Mouse (Mus musculus): ENCODE measurements around the gene Vcp. TPM values are rescaled to one million over a fixed set of nuclear protein-coding genes. Genes with fewer than 3 reads are reported as not detected.
A peak's percentile ranks its signal among the peaks of the same experiment; 100 is the strongest.

The Vcp gene
- total RNA-seq, 2 experiments from 2014 or later = 68.3 to 120 TPM

DNA sequence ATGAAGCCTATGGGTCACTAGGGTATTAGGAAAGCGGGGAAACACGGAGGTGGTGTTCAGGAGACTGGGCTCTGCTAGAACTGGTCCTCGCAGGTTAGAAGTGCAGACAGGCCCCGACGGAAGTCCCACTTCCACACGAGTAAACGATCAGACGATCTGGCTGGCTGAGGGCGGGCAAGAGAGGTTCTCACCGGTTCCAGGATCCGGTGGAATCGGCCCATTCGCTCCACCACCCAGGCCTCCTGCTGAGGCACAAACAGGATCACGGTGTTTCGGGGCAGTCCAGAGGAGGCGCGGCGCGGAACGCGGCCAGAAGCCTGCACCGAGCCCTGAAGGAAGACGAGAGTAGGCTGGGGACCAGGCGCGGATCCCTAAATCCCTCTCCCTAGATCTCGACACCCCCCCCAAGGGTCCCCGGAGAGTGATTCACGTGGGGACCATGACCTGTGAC, 30.5 kb upstream of the Vcp start:
- peak; percentile 65 for ATAC-seq (replicated peaks; ENCODE audit: low FRiP score, poor library complexity, severe bottlenecking)

DNA sequence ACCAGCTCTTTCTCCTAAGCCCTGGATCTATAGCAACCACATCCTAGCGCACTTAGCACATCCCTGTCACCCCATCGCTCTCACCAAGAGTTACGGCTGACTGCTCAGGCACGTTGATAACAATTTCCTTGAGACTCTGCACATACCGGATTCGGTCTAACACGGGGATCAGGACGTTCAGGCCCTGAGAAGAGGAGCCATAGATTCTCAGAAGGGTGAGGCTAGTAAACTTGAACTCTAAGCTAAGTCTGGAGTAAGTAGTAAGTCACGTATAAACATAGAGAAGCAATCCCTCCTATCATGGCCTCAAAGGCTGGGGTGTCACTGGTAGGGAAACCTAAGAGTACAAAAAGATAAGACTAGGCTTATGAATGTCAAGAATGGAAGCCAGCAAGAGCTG, 30.0 kb upstream of the Vcp start:
- peak; percentile 11 for ATAC-seq (replicated peaks; ENCODE audit: low FRiP score, poor library complexity, severe bottlenecking)

DNA sequence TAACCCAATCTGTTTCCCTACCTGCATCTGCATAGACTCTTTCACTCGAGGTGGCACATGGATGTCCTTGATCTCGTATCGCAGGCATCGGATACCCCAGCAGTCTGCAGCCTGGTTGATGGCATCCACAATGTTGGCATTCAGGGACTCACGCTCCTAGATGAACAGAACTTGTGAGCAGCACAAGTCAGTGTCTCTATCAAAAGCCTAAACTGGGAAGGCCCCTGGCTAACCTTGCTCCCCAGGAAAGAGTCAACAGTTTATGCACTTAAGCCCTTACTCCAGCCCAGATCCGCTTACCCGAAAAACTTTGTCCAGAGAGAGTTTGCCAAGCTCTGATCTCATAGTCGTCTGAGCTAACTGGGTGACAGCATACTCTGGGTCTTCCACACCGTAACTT, 29.4 kb upstream of the Vcp start:
- no peak for ATAC-seq (replicated peaks; ENCODE audit: low FRiP score, poor library complexity, severe bottlenecking)

DNA sequence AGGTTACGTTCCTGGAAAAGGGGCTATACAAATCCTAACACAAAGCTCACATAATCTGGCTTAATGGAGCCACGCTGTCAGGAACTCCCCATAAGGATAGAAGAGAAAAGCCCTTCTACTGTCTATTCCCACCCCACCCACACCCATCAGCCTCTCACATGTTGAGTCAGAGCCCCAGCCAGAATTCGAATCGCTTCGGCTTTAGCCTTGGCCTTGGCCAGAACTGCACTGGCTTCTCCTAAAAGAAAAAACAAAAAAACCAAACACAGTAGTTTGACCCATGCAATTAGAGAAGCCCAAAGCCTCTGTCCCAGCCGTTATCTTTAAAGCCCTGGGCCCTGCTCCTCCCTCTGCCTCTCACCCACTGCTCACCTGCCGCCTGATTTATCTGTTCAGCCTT, 28.8 kb upstream of the Vcp start:
- no peak for ATAC-seq (replicated peaks; ENCODE audit: low FRiP score, poor library complexity, severe bottlenecking)

- ATAC-seq (replicated peaks; ENCODE audit: low FRiP score, poor library complexity, severe bottlenecking) = peak; percentile 93
Observed at GRCm38 (mm10) chr4:43025084-43025960, 25.0 kb upstream of the Vcp start, which contains the start of gene Pigo. Gene Pigo, minus strand, starts transcription at chr4:43025819.

GRCm38 (mm10) chr4:43024673-43025072, 24.4 kb upstream of the Vcp start:
- no peak for ATAC-seq (replicated peaks; ENCODE audit: low FRiP score, poor library complexity, severe bottlenecking)

GRCm38 (mm10) chr4:43021341-43021740, 21.0 kb upstream of the Vcp start:
- ATAC-seq (replicated peaks; ENCODE audit: low FRiP score, poor library complexity, severe bottlenecking) = no peak

DNA sequence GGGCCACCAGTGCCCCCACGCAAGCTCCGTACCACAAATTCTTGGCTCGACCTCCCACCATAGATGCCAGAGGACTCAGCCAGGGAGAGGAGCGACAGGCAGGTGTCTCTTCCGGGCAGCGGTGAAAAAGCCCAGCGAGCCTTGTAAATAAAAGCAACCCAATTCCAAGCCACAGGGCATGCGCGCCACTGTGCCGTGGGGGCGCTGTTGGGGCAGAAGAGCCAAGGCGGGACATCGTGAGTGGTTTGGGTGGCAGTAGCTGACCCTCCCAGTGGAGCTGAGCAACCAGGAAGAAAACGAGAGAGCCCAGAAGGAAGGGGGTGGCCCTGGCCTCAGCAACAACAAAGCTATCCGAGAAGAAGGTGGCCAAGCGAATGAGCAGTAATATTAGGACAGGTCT, 20.6 kb upstream of the Vcp start:
- no peak for ATAC-seq (replicated peaks; ENCODE audit: low FRiP score, poor library complexity, severe bottlenecking)

- ATAC-seq (replicated peaks; ENCODE audit: low FRiP score, poor library complexity, severe bottlenecking) = no peak
Observed at GRCm38 (mm10) chr4:43019641-43020465, 19.5 kb upstream of the Vcp start.

DNA sequence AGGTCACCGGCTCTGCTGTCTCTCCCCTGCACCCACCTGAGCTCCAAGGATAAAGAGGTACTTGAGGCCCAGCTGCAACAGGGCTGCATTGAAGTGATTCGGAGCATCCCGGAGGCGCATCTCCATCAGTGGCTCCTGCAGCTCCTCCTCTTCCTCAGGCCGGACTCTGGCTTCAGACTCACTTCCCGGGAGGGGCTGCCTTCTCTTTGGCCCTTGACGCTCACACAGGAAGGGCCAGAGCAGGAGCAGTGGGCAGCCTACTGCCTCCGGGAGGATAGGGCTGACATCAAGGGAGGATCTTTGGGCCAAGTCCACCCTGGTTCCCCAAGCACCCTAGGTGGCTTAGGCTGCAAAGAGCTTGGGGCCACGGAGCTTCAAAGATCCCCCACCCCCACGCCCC, 18.9 kb upstream of the Vcp start:
- no peak for ATAC-seq (replicated peaks; ENCODE audit: low FRiP score, poor library complexity, severe bottlenecking)

GRCm38 (mm10) chr4:43018156-43018555, 17.8 kb upstream of the Vcp start:
- no peak for ATAC-seq (replicated peaks; ENCODE audit: low FRiP score, poor library complexity, severe bottlenecking)

DNA sequence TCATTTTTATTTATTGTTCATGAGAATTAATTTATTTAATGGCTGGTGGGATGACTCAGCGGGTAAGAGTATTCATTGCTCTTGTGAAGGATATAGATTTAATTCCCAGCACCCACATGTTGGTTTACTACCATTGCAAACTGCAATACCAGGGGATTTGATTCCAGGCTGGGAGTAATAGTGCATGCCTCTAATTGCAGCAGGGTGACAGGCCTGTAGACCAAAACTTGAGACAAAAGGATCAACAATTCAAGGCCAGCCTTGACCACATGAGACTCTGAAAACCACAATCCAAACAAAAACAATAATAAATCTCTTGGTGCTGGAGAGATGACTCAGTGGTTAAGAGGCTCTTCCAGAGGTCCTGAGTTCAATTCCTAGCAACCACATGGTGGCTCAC, 11.8 kb upstream of the Vcp start:
- no peak for ATAC-seq (replicated peaks; ENCODE audit: low FRiP score, poor library complexity, severe bottlenecking)

DNA sequence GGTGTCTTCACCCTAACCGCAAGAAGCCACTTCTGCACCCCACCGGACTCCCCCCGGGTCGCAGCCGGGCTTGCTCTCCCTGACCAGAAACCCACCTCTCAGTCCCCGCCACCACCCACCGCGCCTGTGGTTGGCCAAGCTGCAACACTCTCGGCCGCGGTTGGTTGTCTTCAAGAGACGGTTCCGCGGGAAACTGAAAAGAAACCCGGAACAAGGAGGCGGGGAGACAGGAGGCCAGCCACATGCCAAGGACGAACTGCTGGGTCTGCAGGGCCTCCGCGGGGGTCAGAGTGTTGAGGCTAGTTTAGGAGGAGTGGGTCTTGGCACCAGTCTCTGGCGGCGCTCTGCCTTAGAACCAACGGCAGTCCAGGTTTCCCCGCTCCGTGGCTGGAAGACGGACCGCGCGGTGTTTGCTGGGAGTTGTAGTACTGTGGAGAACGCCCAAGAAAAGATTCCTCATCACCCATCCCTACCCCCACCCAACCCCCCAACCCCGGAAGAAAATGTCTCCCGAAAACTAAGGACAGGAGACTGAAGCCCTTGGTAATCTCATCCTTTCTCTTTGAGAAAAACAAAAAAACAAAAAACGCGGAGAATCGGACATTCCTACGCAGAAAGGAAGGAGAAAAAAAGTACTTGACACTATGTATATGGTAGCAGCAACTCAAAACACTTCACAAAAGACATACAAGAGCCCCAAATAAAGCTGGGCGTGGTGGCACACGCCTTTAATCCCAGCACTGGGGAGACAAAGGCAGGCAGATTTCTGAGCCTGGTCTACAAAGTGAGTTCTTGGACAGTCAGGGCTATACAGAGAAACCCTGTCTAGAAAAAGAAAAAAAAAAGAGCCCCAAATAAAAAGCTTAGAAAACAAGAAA, 10.1 kb upstream of the Vcp start, which contains the start of gene Fancg:
Gene Fancg (minus strand): TSS at position 346 of the 878 bp plus-strand sequence.
- peak; percentile 90 for ATAC-seq (replicated peaks; ENCODE audit: low FRiP score, poor library complexity, severe bottlenecking)

- ATAC-seq (replicated peaks; ENCODE audit: low FRiP score, poor library complexity, severe bottlenecking) = peak; percentile 70
Observed at GRCm38 (mm10) chr4:43005765-43006164, 5.5 kb upstream of the Vcp start.

DNA sequence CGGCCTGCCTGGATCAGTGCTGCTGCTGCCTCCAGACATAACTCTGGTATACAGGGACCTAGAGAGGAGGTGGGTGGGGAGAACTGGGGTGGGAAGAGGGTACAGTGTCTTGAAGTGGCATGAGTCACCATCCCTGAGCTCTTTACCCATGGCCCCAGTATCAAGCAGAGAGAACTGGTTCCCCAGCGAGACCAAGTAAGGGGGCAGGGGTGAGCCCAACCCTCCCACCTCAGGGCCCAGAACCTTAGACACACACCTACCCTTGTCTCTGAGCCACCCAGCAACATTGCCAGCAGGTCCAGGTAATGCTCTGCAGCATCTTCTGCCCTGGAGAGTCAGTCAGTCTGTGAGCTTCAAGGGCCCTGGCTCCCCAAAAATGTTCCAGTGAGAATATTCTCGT, 4.6 kb upstream of the Vcp start:
- no peak for ATAC-seq (replicated peaks; ENCODE audit: low FRiP score, poor library complexity, severe bottlenecking)

DNA sequence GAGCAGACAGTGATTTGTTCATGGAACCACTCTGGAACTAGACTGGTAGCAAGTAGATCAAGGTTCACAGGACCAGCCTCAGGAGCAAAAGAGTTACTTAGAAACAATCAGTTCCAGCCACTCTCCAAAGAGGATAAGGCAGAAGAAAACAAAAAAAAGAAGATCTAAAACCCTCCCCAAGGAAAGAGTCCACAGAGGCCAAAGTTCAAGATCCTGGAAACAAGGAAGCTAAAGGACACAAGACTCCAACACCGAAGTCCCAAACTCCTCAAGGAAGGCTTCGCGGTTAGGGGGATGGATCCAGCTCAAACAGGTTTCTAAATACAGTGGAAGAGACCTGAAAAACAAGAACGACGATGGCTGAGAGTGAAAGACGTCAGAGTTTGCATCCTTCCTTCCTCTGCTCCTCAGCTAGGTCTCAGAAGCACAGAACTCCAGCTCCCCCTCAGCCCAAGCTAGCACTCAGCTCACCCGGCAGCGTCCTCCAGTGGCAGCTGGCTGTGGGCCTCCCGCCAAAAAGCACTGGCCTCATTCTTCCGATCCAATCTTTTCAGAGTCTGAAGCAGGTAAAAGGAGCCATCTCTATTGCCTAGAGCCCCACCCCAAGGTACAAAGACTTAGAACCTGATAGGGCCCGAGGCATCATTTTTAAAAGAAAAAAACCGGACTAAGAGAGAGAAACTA, 2.6 kb upstream of the Vcp start:
- ATAC-seq (replicated peaks; ENCODE audit: low FRiP score, poor library complexity, severe bottlenecking) = no peak

GRCm38 (mm10) chr4:43001272-43001671, 965 bp upstream of the Vcp start:
- ATAC-seq (replicated peaks; ENCODE audit: low FRiP score, poor library complexity, severe bottlenecking) = no peak

DNA sequence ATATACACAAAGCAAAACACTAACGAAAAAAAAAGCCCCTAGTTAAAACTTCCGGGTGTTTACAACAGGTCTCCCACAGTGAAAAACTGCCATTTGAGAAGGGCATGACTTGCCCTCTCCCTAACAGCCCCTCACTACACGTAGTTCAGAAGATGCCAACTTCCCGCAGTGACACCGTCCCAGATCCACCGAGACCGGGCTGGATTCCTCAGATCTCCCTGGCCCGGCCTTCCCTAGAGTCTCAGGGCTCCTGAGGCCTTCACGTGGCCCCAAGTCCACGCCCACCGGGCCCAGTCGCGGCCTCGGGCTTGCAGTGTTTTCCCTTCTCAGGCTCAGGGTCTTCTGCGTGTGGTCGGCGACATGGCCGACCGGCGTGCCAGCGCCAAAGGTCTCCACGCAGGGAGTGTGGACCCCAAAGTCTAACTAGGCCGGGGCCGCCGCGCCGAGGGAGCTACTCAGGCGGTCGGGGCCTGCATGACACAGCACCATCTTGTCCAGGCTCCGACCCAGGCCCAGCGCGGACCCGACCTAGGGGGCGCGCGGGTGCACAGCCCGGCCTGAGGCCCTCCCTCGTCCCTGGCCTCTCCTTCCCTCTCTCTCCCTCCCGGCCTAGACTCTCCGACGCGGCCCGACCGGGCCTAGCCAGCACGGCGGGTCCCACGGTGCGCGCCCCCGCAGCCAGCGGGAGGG, 711 bp downstream of the Vcp start:
- ATAC-seq (replicated peaks; ENCODE audit: low FRiP score, poor library complexity, severe bottlenecking) = peak; percentile 64

DNA sequence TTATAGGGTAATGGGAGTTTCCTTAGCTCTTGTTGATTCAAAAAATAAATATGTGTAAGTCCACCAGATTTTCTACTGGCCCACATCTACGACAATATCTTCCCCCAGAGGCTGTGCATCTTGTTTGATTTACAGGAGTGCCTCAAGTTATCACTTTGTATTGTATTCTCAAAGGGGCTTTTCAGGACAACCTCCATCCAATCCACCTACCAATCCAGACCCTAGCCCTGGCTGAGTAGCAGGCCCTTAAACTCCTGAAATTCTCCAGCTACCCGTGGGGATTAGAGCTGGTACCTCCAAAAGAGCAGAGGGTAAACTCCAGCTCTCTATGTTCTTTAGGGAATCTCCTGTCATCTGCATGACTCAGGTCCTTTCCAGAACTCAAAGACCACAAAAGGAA, 2.3 kb downstream of the Vcp start:
- ATAC-seq (replicated peaks; ENCODE audit: low FRiP score, poor library complexity, severe bottlenecking) = no peak

Data from erythroid progenitor cell, adult 5-6 weeks (primary cell).